Mouse (Mus musculus) CH12.LX (cell line): ENCODE measurements at regions not wholly inside any gene's neighbourhood (a gene's known extent, or its start where the extent isn't known, plus 50 kb on each side); places are given as distances from the start of the nearest gene placed in this dataset.

ENCODE experiments used
- BHLHE40 ChIP-seq: IDR thresholded peaks from 2 replicates; pipeline ENCODE4 v1.6.1; 2011; ENCODE audit warnings: mild to moderate bottlenecking, low read depth, low read length, improper control_type of control experiment
- MAX ChIP-seq: IDR thresholded peaks from 2 replicates; pipeline ENCODE4 v1.6.1; 2011; ENCODE audit warnings: low read length, improper control_type of control experiment
- POLR2A ChIP-seq: IDR thresholded peaks from 2 replicates; pipeline ENCODE4 v1.6.1; 2011; ENCODE audit warnings: low read depth, mild to moderate bottlenecking, improper control_type of control experiment, low read length

DNA sequence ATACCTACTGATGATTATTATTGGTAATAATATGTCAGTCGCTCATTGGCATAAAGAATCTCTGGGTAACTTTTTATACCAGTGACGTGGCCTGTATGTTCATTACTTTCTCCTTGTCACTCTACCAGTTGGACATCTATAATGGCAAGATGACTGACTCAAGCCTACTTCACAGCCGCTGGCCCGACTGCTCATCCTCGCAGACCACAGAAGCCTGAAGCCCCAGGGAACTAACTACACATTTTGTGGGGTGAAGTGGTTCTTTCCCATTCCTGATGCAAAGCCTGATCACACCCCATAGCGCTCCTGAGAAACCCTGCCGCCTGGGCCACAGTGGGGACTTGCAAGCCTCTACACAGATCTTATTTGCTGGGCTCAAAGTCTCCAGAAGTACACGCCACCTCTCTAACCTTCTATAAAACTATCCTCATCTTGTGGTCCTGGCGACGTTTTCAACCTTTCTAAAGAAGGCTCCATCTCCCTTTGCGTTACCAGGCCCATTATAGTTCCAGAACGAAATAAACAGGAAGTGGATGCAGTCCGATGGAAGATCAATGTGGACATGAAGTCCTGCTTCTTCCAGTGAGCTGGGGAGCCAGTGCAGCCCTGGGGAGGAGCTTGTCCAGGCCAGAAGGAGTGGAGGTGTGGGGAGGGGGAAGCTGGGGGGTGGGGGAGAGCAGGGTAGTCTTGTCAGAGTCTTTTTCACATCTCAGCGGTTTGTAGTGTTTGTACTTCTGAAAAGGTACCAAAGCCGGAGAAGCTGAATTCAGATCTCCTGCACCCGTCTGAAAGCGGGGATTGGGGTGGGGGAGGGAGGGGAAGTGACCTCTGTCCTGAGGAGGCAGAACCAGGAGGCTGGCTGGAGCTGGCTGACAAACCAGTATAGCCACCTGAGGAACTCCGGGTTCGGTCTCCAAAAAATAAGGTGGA lies 84.9 kb downstream of the Irs2 start:
- TF ChIP-seq BHLHE40 (no peak), MAX (no peak), POLR2A (no peak)
